Mouse (Mus musculus) intestine, embryonic 15.5 days (tissue): ENCODE results near the gene 4930451I11Rik. TPM values are rescaled to one million over a fixed set of nuclear protein-coding genes. Genes with fewer than 3 reads are reported as not detected.

Source experiments
- ATAC-seq: fragments of 200-750 bp; cut with Nextera tagmentation; 2 replicates; pipeline ENCODE4 v1.8.0; 2017; ENCODE audit warnings: moderate TSS enrichment, moderate library complexity
- H3K27ac ChIP-seq: fragments of 300-500 bp; sonication (generic); 2 replicates; pipeline ENCODE4 v1.5.1; 2015; ENCODE audit warnings: mild to moderate bottlenecking, inconsistent platforms
- H3K27me3 ChIP-seq: fragments of 300-500 bp; sonication (generic); replicated peaks from 2 replicates; pipeline ENCODE4 v1.6.1; 2015; ENCODE audit warnings: inconsistent platforms
- H3K36me3 ChIP-seq: fragments of 300-500 bp; sonication (generic); 2 replicates; pipeline ENCODE4 v1.6.1; 2015; ENCODE audit warnings: inconsistent platforms
- H3K4me1 ChIP-seq: fragments of 300-500 bp; sonication (generic); replicated peaks from 2 replicates; pipeline ENCODE4 v1.6.1; 2015; ENCODE audit warnings: inconsistent platforms
- H3K4me2 ChIP-seq: fragments of 300-500 bp; sonication (generic); replicated peaks from 2 replicates; pipeline ENCODE4 v1.6.1; 2015; ENCODE audit warnings: mild to moderate bottlenecking, inconsistent platforms
- H3K4me3 ChIP-seq: fragments of 300-500 bp; sonication (generic); replicated peaks from 2 replicates; pipeline ENCODE4 v1.5.1; 2015; ENCODE audit warnings: inconsistent platforms
- H3K9ac ChIP-seq: fragments of 300-500 bp; sonication (generic); 2 replicates; pipeline ENCODE4 v1.6.1; 2015; ENCODE audit warnings: inconsistent platforms
- H3K9me3 ChIP-seq: fragments of 300-500 bp; sonication (generic); 2 replicates; pipeline ENCODE4 v1.6.1; 2016; ENCODE audit warnings: inconsistent platforms
- WGBS: fragments of 180-500 bp; shearing (Covaris S2); methylation state at CpG from one replicate; pipeline ENCODE4 v1.1.7; 2015; 5-methylcytosine and 5-hydroxymethylcytosine counted together
- polyA plus RNA-seq: library from polyadenylated mRNA; unstranded; fragments of >200 nt; fragmentation: Nextera tagmentation; extraction: Ambion mirVana; gene quantifications from 2 replicates; pipeline ENCODE4 v1.2.1, GENCODE M21; 2015

4930451I11Rik gene
- not detected in 2 replicates for polyA plus RNA-seq

GRCm38 (mm10) chr7:126831539-126831938 is at the start of gene 4930451I11Rik:
Gene 4930451I11Rik (minus strand): TSS chr7:126831639.
- Histone ChIP-seq H3K27ac (no peak within 1 kb of the TSS), H3K9ac (no peak within 1 kb of the TSS), H3K9me3 (no peaks in the 10 kb centered on the region), H3K36me3 (no peaks in the 10 kb centered on the region), H3K4me3 (peak within 1 kb of the TSS; percentile 29), H3K4me1 (0 out of 2 replicates have a peak, but pooled peaks cover 5% of the 10 kb centered on the region), H3K4me2 (peak within 1 kb of the TSS; percentile 59), H3K27me3 (no peaks in the 10 kb centered on the region)
- WGBS, result 55% methylated on average over 5 of the region's 5 CpGs
- no peak; the same call in 1 of the 2 replicates for ATAC-seq

GRCm38 (mm10) chr7:126881040-126881439 is 49.6 kb upstream of the 4930451I11Rik start:
- 76% methylated on average over 6 of the region's 6 CpGs for WGBS
- Histone ChIP-seq H3K9ac (no peak overlapping the region), H3K9me3 (no peaks in the 10 kb centered on the region), H3K4me3 (no peak overlapping the region), H3K4me2 (peak overlapping the region; percentile 97), H3K4me1 (peaks cover 17% of the 10 kb centered on the region), H3K36me3 (peaks cover 36% of the 10 kb centered on the region), H3K27me3 (no peaks in the 10 kb centered on the region), H3K27ac (no peak overlapping the region)
- no peak for ATAC-seq

- Histone ChIP-seq H3K4me2 (no peak overlapping the region), H3K4me3 (no peak overlapping the region), H3K9me3 (no peaks in the 10 kb centered on the region), H3K27ac (no peak overlapping the region), H3K9ac (no peak overlapping the region), H3K36me3 (peaks cover 64% of the 10 kb centered on the region), H3K27me3 (no peaks in the 10 kb centered on the region), H3K4me1 (peaks cover 10% of the 10 kb centered on the region)
- ATAC-seq, result no peak
- WGBS, result 98% methylated on average over 1 of the region's 1 CpGs
Measured at GRCm38 (mm10) chr7:126877239-126877638, 45.8 kb upstream of the 4930451I11Rik start.

- Histone ChIP-seq H3K9me3 (no peaks in the 10 kb centered on the region), H3K36me3 (peaks cover 72% of the 10 kb centered on the region), H3K4me3 (no peak overlapping the region), H3K4me1 (no peaks in the 10 kb centered on the region), H3K27ac (no peak overlapping the region), H3K9ac (no peak overlapping the region), H3K4me2 (no peak overlapping the region), H3K27me3 (no peaks in the 10 kb centered on the region)
- WGBS, result 94% methylated on average over 2 of the region's 2 CpGs
- ATAC-seq, result no peak
Measured at GRCm38 (mm10) chr7:126870520-126870891, 39.1 kb upstream of the 4930451I11Rik start.

GRCm38 (mm10) chr7:126869780-126870519 is 38.5 kb upstream of the 4930451I11Rik start:
- H3K36me3 ChIP-seq, result peaks cover 71% of the 10 kb centered on the region
- WGBS, result 91% methylated on average over 23 of the region's 23 CpGs
- H3K4me3 ChIP-seq, result no peak overlapping the region
- no peak overlapping the region for H3K27ac ChIP-seq
- no peak overlapping the region for H3K9ac ChIP-seq
- H3K27me3 ChIP-seq, result no peaks in the 10 kb centered on the region
- H3K4me2 ChIP-seq, result no peak overlapping the region
- no peaks in the 10 kb centered on the region for H3K9me3 ChIP-seq
- ATAC-seq, result peak; percentile 22; the same call in 1 of the 2 replicates
- no peaks in the 10 kb centered on the region for H3K4me1 ChIP-seq

- Histone ChIP-seq H3K9ac (no peak overlapping the region), H3K36me3 (peaks cover 60% of the 10 kb centered on the region), H3K4me1 (peaks cover 16% of the 10 kb centered on the region), H3K4me2 (no peak overlapping the region), H3K27ac (no peak overlapping the region), H3K9me3 (no peaks in the 10 kb centered on the region), H3K27me3 (no peaks in the 10 kb centered on the region), H3K4me3 (no peak overlapping the region)
- 79% methylated on average over 12 of the region's 12 CpGs for WGBS
- ATAC-seq, result no peak
Measured at GRCm38 (mm10) chr7:126868003-126868402, 36.6 kb upstream of the 4930451I11Rik start.

- Histone ChIP-seq H3K27ac (no peak overlapping the region), H3K9me3 (no peaks in the 10 kb centered on the region), H3K9ac (no peak overlapping the region), H3K4me2 (no peak overlapping the region), H3K36me3 (peaks cover 57% of the 10 kb centered on the region), H3K4me1 (peaks cover 21% of the 10 kb centered on the region), H3K27me3 (no peaks in the 10 kb centered on the region), H3K4me3 (no peak overlapping the region)
- whole genome bisulfite sequencing, result 84% methylated on average over 2 of the region's 2 CpGs
- ATAC-seq, result no peak
Measured at GRCm38 (mm10) chr7:126867534-126867933, 36.1 kb upstream of the 4930451I11Rik start.

GRCm38 (mm10) chr7:126863791-126864190 is 32.4 kb upstream of the 4930451I11Rik start:
- ATAC-seq, result no peak
- peak overlapping the region; percentile 86 for H3K4me2 ChIP-seq
- peaks cover 30% of the 10 kb centered on the region for H3K4me1 ChIP-seq
- no peaks in the 10 kb centered on the region for H3K27me3 ChIP-seq
- H3K9me3 ChIP-seq, result no peaks in the 10 kb centered on the region
- H3K4me3 ChIP-seq, result peak overlapping the region; percentile 62
- H3K27ac ChIP-seq, result no peak overlapping the region
- WGBS, result 61% methylated on average over 6 of the region's 6 CpGs
- H3K36me3 ChIP-seq, result peaks cover 26% of the 10 kb centered on the region
- peak overlapping the region; percentile 70; the same call in 1 of the 2 replicates for H3K9ac ChIP-seq

- under 1% methylated on average over 41 of the region's 41 CpGs for WGBS
- H3K27ac ChIP-seq, result peak within 1 kb of the TSS; percentile 52
- peak; percentile 84 for ATAC-seq
- peaks cover 32% of the 10 kb centered on the region for H3K4me1 ChIP-seq
- peak within 1 kb of the TSS; percentile 62 for H3K4me3 ChIP-seq
- H3K4me2 ChIP-seq, result peak within 1 kb of the TSS; percentile 86
- H3K36me3 ChIP-seq, result peaks cover 18% of the 10 kb centered on the region
- no peaks in the 10 kb centered on the region for H3K9me3 ChIP-seq
- H3K27me3 ChIP-seq, result no peaks in the 10 kb centered on the region
- peak within 1 kb of the TSS; percentile 70 for H3K9ac ChIP-seq
Measured at GRCm38 (mm10) chr7:126862147-126862784, 30.8 kb upstream of the 4930451I11Rik start, which contains the start of gene Ino80e. Gene Ino80e (minus strand): TSS chr7:126862377.

GRCm38 (mm10) chr7:126861429-126862130 is 30.1 kb upstream of the 4930451I11Rik start, which contains the start of gene Hirip3:
Gene Hirip3 (plus strand): TSS chr7:126861972.
- peak within 1 kb of the TSS; percentile 62 for H3K4me3 ChIP-seq
- H3K4me2 ChIP-seq, result peak within 1 kb of the TSS; percentile 86
- peak; percentile 94 for ATAC-seq
- no peaks in the 10 kb centered on the region for H3K9me3 ChIP-seq
- peaks cover 37% of the 10 kb centered on the region for H3K4me1 ChIP-seq
- 1% methylated on average over 42 of the region's 42 CpGs for WGBS
- peak within 1 kb of the TSS; percentile 52 for H3K27ac ChIP-seq
- H3K36me3 ChIP-seq, result peaks cover 11% of the 10 kb centered on the region
- peak within 1 kb of the TSS; percentile 70 for H3K9ac ChIP-seq
- H3K27me3 ChIP-seq, result no peaks in the 10 kb centered on the region

GRCm38 (mm10) chr7:126860987-126861386 is 29.5 kb upstream of the 4930451I11Rik start:
- peak overlapping the region; percentile 70 for H3K9ac ChIP-seq
- 70% methylated on average over 5 of the region's 5 CpGs for WGBS
- H3K4me3 ChIP-seq, result peak overlapping the region; percentile 62
- no peak overlapping the region for H3K27ac ChIP-seq
- no peaks in the 10 kb centered on the region for H3K27me3 ChIP-seq
- peaks cover 38% of the 10 kb centered on the region for H3K4me1 ChIP-seq
- ATAC-seq, result no peak
- peak overlapping the region; percentile 86 for H3K4me2 ChIP-seq
- peaks cover 5% of the 10 kb centered on the region; the same call in 1 of the 2 replicates for H3K36me3 ChIP-seq
- no peaks in the 10 kb centered on the region for H3K9me3 ChIP-seq
